Mouse (Mus musculus): ENCODE results near the gene Cdc42ep4.

Gene Cdc42ep4

DNA sequence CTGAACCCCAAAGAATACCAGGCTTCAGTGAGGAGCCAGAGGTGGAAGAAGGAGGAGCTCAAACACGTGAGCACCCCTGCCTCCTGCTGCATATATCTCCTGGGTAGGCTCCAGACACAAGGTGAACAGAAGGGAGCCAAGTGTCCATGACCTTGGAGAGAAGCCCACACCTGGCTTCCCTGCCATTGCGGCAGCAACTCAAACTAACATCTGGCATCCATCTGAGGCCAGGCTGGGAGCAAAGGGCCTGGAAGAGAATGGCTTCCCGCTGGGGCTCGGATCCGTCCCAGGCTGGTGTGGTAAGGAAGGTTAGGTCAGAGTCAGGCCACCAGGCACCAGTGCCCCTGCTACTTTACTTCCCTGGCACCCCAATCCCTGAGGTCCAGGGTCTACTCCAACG lies 23.7 kb downstream of the Cdc42ep4 start:
- ATAC-seq (ENCODE audit: insufficient number of reproducible peaks, low FRiP score, low TSS enrichment): no peak

DNA sequence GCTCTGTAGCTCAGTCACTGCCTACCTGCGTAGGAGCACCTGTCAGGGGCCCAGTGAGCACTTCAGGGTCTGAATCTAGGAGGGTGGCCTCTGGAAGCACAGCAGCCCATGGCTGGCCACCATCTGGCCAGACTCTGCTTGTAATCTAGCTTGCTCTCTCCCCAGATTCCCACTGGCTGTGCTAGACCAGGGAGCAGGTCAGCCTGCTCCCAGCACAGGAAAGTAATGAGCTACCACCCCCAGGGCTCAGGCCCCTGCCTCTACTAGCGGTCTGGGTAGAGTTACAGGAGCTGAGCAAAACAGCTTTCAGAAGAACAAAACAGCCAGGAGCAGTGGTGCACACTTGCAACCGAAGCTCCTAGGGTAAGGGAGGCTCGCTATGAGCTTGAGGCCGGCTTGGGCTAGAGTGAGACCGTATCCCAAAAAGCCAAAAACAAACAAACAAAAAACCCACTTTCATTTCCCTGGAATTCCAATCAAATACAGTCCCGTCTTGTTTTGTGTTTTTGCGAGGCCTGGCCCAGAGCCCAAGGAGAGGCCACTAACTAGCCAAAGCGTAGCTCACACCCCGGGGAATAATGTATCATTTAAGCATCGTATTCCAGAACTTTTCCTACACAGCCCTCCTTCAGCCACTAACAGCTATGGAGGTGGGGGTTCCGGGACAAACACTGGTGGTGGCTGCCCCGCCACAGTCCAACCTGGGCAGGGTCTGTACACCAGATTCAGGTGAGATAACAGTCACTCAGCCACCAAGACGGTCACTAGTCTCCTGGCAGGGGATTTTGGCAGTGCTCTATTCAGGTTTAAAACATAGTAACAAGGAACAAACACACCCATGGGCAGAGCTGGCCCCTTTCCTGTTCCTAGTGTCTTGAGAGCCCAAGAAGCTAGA lies 24.4 kb downstream of the Cdc42ep4 start:
- ATAC-seq (ENCODE audit: insufficient number of reproducible peaks, low FRiP score, low TSS enrichment): no peak

DNA sequence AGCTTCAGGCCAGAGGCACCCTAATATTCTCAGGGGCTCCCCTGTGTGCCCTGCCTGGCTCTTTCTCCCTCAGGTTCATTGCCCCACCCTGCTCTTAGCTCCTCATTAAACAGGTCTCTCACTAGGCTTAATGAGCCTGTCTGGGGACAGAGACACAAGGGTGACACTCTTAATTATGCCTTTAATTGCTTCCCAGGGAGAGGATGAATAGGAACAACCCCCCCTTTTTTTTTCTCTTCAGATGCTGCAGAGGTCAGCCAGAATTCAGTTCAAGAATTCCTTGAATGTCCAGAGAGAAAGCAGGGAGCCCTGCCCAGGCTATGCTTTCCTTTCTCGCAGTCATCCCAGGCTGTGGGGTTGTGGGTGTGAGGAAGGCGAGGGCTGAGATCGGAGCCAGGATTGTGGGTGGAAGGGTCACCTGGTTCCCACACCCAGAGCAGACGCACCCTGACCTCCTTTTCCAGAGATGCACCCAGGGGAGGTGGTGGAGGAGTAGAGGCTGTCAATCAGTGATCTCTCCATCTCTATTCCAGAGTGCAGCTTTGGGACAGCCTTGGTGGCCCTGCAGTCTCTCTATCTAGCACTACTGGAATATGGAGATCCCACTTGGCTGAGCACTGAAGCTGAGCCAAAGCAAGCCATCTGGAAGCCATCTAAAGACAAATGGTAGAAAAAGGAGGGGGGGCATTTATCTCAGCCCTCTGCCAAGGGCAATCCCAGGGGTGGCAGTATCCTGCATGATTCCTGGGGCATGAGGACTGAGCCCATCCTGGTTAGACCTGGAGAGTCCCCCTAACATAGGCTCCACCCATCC lies 26.2 kb downstream of the Cdc42ep4 start:
- no peak for ATAC-seq (ENCODE audit: insufficient number of reproducible peaks, low FRiP score, low TSS enrichment)

DNA sequence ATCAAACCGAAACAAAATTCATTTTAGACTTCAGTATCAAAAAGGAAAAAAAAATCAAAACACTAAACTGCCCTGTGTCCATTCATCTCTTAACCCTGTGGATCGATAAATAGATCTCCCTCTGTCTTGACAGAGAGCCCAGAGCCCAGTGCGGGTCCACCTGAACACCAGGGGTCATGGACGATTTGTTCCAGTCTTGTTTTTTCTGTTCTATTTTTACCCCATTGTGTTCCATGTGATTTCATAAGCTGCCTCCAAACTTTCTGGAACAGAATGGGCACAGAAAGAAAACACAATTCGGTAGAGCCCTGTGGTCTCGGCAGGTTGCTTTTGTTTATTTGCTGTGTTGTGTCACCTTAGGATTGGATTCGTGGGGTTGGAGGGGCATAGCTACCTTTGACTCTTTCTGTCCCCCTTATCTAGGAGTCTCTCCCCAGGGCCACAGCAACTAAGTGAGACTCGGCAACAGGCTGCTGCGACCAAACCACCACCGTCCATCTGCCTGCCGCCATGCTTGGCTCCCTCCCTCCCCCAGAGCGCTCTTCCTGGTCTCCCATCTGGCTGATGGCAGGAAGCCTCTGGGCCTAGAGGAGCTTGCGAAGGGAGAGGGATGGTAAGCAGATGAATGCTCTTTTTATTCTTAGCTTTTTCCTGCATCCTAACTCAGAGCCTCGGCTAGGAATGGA lies 29.1 kb downstream of the Cdc42ep4 start:
- no peak for ATAC-seq (ENCODE audit: insufficient number of reproducible peaks, low FRiP score, low TSS enrichment)

DNA sequence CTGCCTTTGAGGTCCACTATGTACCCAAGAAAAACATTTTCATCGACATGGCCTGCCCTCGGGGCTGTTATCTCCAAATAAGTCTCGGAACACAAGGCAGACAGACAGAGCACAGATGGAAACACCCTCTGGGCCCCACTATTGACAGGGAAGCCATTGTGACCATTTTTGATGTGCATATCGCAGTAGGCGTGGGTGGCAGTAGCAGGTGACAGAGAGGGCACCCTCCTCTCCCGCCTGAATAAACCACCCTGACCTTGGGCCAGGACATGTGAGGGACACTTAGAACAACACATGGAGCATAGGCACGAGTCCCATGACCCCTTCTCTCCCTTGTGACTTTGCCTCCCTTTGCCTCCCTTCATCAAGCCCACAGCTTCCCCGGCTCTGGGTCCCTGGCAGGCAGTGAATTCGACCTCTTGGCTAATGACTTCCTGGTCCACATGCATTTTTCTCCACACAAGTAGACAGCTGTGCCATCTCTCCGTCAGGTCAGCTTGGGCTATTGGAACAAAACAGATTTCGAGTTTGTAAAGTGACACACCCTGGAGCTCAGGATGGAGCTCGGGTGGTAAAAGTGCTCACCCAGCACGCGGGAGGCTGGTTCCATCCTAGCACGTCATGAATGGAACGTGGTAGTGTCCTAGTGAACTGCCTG lies 33.8 kb downstream of the Cdc42ep4 start:
- no peak for ATAC-seq (ENCODE audit: insufficient number of reproducible peaks, low FRiP score, low TSS enrichment)

DNA sequence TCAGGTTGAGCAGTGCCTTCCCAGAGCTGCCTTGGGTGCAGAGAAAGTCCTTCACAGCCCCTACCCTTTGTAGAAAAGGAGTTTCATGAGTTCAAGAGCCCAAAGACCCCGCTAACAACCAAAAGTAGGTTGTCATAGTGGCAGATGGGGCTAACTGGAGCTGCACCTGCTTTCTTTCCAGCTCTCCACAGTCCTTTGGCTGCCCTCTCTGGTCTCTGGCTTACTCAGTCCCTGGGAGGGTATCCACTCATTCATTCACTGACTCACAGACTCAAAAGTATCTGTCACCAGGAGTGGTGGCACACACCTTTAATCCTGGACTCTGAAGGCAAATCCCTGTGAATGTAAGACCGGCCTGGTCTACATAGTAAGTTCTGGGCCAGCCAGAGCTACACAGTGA lies 35.5 kb downstream of the Cdc42ep4 start:
- ATAC-seq (ENCODE audit: insufficient number of reproducible peaks, low FRiP score, low TSS enrichment): no peak

DNA sequence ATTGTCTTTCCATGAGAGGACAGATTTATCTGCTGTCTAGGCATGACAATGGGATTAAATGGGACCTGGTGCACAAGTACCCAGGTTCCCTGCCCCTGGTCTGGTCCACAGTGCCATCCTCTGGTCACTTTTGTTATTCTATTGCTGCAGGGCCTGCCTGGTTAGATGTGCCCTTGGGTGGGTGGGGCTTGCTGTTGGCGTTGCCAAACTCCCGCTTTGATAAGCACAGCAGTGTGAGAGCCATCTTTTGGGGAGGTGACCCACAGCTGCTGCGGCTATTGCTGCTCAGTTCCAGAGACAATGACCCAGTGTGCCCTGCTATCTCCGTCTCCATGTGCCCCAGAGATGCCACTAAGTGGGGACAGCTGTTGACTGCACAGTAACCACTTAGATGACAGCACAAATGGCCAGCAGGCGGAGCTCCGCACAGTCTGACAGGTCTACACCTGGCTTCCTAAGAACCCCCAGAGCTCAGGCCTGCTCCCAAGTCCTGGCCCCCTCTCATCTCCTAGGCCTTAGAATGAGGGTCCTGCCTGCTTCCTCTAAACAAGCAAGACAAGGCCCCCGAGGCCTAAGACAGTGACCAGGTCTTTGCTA lies 36.5 kb downstream of the Cdc42ep4 start:
- ATAC-seq (ENCODE audit: insufficient number of reproducible peaks, low FRiP score, low TSS enrichment): no peak

DNA sequence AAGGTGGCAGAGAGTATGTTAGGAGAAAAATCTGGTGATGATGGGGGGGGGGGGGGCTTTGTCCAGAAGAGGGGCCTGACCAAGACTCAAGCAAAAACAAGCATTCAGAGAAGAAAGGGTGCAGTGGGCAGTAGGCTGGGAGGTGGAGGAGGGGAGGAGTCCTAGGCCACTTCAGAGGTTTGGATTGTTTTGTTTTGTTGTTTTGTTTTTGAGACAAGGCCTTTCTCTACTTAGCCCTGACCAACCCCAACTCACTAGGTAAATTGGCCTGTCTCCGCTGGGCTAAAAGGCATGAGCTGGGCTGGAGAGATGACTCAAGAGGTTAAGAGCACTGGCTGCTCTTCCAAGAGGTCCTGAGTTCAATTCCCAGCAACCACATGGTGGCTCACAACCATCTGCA lies 40.6 kb downstream of the Cdc42ep4 start:
- ATAC-seq (ENCODE audit: insufficient number of reproducible peaks, low FRiP score, low TSS enrichment): no peak

DNA sequence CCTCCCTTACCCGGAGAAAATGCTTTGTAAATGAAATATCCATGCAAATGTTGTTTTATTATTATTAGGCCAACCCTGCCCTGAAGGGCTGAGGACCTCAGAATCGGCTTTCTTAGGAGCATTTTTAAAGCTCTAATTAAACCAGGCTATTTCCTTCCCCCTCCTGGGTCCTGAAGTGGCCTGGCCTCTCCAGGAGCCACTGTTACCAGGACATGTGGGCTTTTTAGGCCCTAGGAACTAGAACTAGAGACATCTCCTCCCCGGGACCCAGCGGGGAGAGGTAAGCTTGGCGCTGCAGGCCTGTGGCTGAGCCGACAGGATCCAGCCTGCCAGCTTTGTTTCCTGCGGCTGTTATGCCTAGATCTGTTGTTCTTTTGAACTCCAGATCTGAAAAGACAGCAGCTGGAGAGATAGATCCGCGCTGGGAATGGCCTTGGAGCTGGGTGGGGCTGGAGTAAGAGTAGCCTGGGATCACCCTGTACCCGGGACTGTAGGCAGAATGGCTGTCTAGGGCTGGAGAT lies 41.4 kb downstream of the Cdc42ep4 start:
- no peak for ATAC-seq (ENCODE audit: insufficient number of reproducible peaks, low FRiP score, low TSS enrichment)

DNA sequence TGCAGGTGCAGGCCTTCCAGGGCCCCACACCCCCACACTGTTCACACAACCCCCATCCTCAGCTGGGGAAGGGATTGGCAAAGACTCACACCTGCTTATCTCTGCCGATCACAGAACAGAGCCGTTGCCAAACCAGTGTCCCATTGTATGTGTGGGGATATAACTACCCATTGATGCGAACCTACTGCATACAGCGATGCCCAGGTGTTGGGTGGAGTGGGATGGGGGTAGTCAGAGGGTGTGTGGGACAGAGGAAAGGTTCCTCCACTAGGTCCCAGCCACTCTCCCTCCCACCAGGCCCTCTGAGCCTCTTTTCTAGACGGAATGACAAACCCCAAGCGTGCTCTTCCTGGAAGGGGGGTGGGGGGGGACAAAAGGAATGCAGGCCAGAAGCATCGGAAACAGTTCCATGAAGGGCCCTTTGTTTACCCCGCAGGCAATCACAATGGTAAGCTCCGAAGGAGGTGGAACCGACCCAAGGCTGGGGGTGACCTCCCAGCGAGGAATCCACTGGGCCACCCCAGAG lies 41.9 kb downstream of the Cdc42ep4 start, which contains the start of gene Cpsf4l:
Gene Cpsf4l (minus strand): TSS at position 287 of the 526 bp plus-strand sequence.
- ATAC-seq (ENCODE audit: insufficient number of reproducible peaks, low FRiP score, low TSS enrichment): no peak

DNA sequence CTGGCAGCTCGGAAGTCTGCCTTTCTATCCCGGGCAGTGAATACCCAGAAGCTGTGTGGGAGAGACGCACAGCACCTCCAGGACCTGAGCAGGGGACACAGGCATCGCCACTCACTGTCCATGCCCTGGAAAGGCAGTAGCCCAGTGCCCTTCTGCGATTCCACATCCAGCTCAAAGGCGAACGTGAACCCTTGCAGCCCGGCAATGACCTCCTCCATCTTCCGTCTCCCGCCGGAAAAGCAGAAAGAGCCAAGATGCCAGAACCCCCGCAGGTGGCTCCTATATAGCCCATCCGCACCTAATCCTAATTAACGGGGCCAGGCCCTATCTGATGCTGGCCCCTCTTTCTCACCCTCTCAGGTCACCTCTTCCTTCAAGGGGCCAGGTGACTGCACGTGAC lies 42.4 kb downstream of the Cdc42ep4 start:
- ATAC-seq (ENCODE audit: insufficient number of reproducible peaks, low FRiP score, low TSS enrichment): no peak

DNA sequence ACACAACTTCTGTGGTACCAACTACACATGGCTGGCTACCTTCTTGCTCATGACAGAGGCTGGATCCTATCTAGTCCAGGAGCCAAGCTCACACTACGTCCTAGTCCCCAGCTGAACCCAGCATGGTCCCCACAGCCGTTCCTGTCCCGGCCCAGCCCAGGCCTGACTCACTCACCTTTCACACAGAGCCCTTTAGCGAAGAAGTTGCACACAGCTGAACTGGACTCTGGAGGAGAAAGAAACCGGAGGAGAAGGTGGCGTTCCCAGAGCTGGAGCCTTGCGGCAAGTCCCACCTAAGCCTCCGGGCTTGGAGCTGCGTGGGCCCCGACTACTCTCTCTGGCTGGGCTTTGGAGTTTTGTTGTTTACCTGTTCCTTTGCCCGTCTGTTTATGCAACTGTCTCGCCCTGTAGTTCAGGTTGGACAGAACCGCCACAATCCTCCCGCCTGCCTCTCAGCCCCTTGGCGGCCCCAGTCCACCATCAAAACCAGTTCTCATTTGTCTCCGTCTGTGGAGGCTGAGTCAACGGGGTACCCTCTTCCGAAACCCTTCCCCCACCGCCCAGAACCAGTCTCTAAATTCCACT lies 43.0 kb downstream of the Cdc42ep4 start:
- no peak for ATAC-seq (ENCODE audit: insufficient number of reproducible peaks, low FRiP score, low TSS enrichment)

DNA sequence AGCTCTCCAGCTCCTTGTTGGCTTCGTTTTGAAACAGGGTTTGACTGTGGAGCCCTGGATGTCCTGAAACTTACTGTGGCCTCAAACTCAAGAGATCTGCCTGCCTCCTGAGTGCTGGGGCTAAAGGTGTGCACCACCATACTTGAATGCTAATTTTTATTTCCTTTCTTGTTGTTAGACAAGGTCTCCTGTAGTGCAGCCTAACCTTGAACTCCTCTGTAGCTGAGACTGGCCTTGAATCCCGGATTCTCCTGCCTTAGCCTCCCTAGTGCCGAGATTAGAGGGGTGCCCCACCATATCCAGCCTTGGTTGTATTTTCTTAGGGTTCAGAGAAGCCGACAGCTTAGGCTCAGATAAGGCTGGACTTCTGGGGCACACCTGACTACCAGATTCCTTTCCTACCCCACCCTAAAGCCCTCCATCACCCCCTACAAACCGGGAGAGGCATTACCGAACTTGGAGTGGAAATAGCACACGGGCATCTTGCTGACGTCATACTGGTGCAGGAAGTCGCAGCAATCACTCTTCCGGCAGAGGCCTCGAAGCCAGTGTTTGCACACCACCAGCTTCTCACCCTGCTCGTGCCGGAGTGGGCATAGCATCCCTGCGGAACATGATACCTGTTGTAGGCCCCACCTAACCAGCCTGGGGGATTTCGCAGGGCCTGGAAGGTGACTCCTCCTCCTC lies 45.6 kb downstream of the Cdc42ep4 start:
- ATAC-seq (ENCODE audit: insufficient number of reproducible peaks, low FRiP score, low TSS enrichment): no peak

DNA sequence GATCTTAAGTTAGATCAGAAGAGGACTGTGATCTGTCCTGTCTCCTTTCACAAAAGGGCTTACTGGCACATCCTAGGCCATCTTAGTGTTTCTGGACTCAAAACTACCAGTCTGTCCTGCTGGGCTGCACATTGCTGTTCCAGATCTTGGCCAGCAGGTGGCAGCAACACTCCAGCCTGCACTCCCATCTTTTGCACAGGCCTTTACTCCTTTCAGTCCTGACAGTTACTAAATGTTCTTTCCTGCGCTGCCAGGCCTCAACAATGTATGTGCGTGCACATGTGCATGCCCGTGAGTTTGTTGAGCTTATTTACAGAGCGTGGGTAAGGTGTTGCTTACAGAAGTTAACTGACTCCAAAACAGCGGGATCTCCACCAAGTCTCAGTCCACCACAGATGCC lies 47.9 kb downstream of the Cdc42ep4 start:
- ATAC-seq (ENCODE audit: insufficient number of reproducible peaks, low FRiP score, low TSS enrichment): peak; percentile 49; the same call in 1 of the 2 replicates

DNA sequence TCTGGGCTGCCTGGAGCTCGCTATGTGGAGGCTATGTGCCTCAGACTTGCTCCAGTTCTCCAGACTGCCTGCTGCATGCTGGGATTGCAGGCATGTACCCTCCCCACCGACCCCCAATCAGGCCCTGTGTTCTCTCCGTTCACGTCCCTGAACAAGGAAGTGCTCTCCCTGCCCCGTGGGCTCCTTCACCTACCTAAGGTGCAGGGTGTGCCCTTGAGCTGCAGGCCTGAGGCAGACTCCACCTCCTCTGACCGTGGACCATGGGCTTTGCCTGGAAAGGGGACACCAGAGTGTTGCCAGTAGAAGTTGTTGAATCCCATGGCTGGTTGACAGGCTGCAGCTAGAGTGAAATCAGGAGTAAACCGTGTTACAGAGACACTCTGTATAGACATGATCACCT lies 52.0 kb downstream of the Cdc42ep4 start:
- ATAC-seq (ENCODE audit: insufficient number of reproducible peaks, low FRiP score, low TSS enrichment): no peak

DNA sequence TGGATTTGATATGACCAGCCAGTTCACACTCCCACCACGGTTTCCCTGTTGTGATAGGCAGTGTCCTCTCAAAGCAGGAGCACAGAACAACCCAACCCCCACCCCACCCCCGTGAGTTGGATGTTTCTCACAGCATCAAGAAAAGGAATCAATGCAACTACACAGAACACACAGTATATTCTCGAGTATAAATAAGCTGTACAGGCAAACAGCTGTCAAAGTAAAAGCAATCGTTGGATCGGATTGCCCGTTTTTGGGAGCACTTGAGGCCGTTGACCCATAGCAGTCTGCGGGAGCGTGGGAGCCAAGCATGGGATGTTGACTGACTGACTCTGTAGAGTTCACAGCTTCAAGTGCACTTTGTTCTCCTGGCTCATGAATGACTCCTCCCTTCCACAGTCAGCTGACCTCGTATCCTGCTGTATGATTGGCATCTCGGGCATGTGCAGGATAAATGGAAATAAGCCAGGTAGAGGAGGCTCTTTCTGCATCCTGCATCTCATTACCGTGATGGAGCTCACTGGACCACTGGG lies 53.6 kb downstream of the Cdc42ep4 start:
- ATAC-seq (ENCODE audit: insufficient number of reproducible peaks, low FRiP score, low TSS enrichment): no peak

DNA sequence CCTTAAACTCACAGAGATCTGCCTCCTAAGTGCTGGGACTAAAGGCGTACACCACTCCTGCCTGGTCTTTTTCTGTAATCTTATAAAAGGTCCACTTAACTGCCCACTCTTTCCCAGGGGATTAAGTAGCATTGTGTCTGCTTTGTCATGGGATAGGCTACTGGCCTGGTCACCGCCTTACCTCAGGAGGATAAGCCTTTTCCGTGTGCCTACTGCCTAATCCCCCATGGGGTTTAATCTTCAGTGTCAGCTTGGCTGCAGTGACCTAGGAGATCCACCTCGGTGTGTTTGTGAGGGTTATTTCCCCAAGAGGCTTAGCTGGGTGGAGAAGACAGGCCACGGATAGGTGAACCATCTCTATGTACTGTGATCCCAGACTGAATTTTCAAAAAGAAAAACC lies 54.1 kb downstream of the Cdc42ep4 start:
- no peak for ATAC-seq (ENCODE audit: insufficient number of reproducible peaks, low FRiP score, low TSS enrichment)

DNA sequence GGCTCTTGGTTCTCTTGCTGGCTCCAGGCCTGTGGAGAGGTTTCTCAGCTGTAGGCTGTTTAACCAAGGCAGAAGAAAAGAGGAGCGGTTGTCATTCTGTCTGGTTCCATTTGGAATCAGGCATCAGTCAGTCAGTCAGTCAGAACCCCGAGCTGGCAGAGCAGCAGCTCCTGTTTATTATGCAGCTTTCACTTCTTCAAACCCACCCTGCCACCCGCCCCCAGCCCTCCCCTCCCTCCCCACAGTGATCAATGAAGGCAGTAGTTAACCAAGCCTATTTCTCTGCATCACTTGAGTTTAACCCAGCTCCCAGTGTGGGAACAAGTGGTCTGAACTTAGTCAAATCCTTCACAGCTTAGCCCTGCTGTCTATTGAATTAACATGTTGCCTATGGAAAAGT lies 59.8 kb downstream of the Cdc42ep4 start:
- ATAC-seq (ENCODE audit: insufficient number of reproducible peaks, low FRiP score, low TSS enrichment): no peak

Data from cerebellum, adult (tissue).